Mouse (Mus musculus): ENCODE measurements around the gene Ly6g5b.

DNA sequence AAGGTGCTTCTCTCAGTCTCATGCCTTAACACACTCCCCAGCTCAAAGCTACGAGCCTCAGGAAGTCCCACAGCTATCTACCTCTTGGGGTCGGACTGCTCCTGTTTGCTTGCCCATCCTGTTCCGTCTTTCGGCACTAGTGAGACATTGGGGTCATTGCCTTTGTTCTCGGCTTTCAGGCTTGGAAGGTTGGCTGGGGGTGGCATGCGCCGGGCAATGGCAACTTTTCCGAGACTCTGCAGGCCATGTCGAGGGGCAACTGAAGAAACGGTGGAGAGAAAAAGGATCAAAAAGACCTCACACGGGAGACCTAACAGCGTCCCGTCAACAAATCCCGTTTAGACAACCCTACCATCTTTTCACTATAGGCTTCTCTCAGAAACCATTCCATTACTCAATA is 46.9 kb upstream of the Ly6g5b start:
- no peak for TF ChIP-seq CTCF (IDR thresholded peaks at IDR 0.05)
- no peak for TF ChIP-seq EP300 (IDR thresholded peaks at IDR 0.05)
